Mouse (Mus musculus) cerebellum, postnatal 4 days (tissue): ENCODE results near the gene Gm14569.
A peak's percentile ranks its signal among the peaks of the same experiment; 100 is the strongest.

ENCODE experiments used
- DNase-seq, 2 experiments: peaks; one replicate each; pipeline ENCODE4 v3.0.0; 2022; ENCODE audit warnings: low spot score in 2 of 2, mixed read lengths in 1 of 2

Gm14569 gene

GRCm38 (mm10) chrX:36491730-36492129 lies at the start of gene Gm14569:
Gm14569 (minus strand) TSS chrX:36491830.
- DNase-seq: no peak

DNA sequence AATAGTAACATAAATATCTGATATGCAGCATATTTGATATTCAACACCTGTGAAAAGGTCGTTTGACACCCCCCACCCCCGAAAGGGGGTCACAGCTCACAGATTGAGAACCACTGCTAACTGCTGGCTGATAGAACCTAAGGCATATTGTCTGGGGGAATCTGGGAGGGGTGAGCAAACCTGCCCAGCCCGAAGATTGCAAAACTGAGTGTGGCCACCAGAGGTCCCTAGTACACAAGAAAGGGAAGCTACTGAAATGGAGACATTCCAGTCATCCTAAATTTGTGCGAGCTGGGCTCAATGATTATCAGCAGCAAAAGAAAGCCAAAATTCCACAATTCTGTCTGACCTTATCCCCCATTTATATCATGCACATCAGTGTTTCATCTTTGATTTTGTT lies 42.9 kb upstream of the Gm14569 start:
- peak; percentile 67 to 73 for DNase-seq

DNA sequence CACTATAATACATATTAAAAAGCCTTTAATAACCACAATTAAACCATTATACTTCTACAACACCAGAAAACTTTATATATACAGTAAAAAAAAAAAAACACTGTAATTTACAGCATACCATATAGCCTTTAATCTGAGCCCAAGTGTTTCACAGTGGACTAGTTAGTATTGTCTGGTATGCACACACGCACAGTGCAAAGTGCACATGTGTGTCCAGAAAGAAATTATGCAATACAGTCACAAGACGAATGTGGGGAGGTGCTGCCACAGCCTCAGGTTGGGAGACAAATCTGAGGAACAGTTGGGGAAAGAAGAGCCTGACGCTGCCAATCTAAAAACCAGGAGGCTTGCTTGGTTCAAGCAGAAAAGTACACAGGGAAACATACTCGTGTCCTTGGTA lies 42.1 kb upstream of the Gm14569 start:
- DNase-seq: no peak

DNA sequence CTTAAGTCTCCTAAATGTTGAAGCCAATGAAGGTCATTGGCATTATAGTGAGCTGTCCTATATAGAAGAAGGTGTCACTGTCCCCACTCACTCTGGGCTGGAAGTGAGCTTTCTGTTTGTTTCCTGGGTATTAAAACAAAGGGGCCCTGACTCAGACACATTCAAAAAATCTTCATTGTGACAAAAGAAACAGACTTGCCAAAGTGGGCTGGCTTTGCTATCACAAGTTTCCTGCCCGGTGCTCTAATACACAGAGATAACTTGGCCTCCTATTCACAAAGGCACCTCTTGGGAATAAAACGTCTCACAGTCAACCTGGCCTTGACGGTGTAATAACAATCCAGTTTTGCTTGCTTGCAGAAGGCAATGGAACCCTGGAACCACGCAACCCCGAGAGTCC lies 38.6 kb upstream of the Gm14569 start:
- no peak for DNase-seq

DNA sequence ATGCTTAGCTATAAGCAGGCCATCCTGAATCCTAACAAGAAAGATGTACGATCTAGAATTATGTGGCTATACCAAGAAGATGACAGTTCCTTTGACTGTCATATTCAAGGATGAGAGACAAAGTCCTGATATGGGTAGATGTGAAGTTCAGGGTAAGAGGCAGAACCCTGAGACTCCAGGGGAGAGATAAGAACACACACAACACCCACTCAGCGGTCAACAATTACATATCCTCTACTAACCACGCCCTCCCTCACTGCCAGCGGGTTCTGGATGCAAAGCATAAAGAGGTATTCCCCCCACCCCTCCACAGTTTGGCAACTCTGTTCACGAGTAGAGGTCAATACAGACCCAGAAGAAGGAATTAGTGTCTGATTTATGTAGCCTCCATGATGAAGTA lies 32.1 kb upstream of the Gm14569 start:
- no peak for DNase-seq

GRCm38 (mm10) chrX:36513726-36514125 lies 22.1 kb upstream of the Gm14569 start:
- no peak for DNase-seq

- DNase-seq: no peak
These were observed 21.6 kb upstream of the Gm14569 start for GRCm38 (mm10) chrX:36513231-36513630.

GRCm38 (mm10) chrX:36506863-36507262 lies 15.2 kb upstream of the Gm14569 start:
- no peak for DNase-seq

DNA sequence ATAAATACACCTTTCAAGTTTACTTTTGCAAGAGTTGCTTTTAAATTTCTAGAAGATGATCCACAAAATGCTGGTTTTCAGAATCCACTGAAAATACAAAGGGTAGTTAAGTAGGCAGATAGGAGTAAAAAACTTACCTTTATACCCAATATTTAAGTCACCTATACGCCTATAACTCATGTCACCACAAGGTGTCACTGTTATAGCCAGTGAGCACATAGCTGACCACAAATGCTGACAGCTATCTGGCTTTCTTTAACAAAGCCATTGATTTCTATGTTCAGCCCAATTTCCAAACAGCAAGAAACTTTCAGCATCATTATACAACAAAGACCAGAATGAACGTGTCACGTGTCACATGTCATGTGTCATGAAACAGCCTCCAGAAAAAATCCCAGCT lies 2.1 kb downstream of the Gm14569 start:
- no peak for DNase-seq

DNA sequence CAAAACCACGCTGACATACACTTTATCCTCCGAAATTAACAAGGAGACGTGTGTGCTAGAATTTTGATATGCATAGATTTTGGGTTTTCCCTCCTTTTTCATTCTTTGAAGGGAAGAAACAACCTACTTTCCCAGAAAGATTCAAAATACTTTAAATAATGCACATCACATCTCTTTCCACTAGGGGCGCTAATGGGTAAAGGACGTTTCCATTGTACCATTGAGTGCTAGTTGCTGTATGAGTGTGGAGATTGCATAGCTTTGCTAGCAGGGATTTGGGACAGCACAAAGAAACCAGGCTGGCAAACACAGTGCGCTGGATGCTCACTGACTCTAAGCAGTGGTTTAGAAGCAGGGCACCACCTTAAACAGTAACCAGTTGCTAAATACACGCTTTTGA lies 3.6 kb downstream of the Gm14569 start:
- DNase-seq: no peak

- no peak for DNase-seq
These were observed 16.8 kb downstream of the Gm14569 start for GRCm38 (mm10) chrX:36474873-36475272.

GRCm38 (mm10) chrX:36474103-36474751 lies 17.4 kb downstream of the Gm14569 start:
- DNase-seq: no peak

DNA sequence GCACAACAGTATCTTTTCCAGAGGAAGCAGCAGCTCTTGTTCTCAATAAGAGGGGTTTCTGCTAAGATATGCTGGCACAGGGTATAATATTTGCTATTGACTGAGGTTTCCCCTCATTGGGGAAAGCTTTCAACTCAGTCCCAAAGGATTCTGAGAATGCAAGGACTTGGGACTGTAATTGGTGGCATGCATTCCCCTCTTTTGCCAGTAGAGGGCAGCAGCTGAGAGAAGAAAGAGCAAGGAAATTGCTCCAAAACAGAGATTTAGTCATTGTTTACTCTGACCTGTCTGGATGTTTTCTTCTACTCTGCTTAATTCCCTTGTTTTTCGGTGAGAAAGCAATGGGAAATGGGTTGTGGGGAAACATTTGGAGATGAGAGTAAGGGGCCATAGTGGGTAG lies 35.6 kb downstream of the Gm14569 start:
- DNase-seq: peak in 1 of 2 experiments; percentile 9

DNA sequence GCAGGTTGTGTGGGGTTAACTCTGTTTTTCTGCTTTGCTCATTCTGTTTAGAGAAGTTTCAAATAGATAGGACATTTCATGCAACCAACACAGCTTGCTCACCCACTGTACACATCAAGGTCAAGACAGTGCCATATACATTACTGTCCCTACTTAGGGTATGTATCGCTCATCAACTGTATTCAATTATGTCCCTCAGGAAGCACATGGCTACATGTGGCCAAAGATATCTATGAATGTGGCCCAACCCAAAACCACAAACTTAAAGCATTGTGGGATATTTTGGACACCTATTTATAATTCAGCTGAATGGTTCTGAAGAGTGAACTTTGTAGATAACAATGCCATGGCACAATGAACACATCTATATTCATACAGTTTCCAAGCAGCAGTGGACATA lies 53.7 kb downstream of the Gm14569 start:
- no peak for DNase-seq

DNA sequence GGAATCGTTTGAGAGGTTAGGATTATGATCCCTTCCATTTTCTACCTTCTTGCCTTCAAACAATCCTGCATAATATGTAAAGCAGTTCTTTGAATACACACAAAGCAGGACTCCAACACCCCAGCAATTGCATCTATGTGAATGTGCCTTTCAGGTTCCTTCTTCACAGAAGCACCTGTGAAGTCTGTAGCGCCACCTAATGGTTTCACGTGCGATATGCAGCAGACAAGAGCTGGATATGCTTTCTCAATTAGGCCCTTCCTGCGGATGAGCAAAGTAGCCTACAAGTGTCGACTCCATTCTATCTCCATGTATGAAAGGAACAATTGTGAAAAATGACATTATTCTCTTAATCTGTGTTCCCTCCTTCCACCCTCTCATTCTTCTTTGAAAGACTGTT lies 56.6 kb downstream of the Gm14569 start:
- DNase-seq: no peak

GRCm38 (mm10) chrX:36419153-36419552 lies 72.5 kb downstream of the Gm14569 start:
- DNase-seq: no peak

- DNase-seq: no peak
These were observed 89.3 kb downstream of the Gm14569 start for GRCm38 (mm10) chrX:36402316-36402715.

GRCm38 (mm10) chrX:36400980-36401379 lies 90.7 kb downstream of the Gm14569 start, which contains the start of gene Gm6268:
Gm6268 (plus strand) TSS chrX:36401280.
- no peak for DNase-seq

DNA sequence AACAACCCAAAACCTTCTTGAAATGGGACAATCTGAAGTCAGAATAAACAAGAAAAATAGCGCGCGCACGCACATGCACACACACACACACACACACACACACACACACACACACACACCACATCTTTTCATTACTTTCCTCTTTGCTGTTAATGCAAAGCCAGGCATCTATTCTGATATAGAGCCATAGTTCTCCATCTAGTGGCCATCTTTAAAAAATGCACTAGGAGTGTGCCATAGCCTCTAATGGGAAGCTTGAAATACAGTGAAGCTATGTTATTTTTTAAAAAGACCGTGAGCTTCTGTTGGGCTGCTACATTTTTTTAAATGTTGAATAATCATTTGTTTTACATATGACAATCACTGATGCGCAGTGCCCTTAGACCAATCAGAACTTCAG lies 98.4 kb downstream of the Gm14569 start:
- no peak for DNase-seq

- no peak for DNase-seq
These were observed 99.0 kb downstream of the Gm14569 start for GRCm38 (mm10) chrX:36392672-36393071.

- DNase-seq: no peak
These were observed 101.1 kb downstream of the Gm14569 start for GRCm38 (mm10) chrX:36390503-36390902.

GRCm38 (mm10) chrX:36389971-36390370 lies 101.7 kb downstream of the Gm14569 start:
- no peak for DNase-seq

- DNase-seq: no peak
These were observed 106.3 kb downstream of the Gm14569 start for GRCm38 (mm10) chrX:36385340-36385739.
